Mouse (Mus musculus) neural tube, embryonic 14.5 days (tissue): ENCODE results near the gene Stk39. TPM values are rescaled to one million over a fixed set of nuclear protein-coding genes. Genes with fewer than 3 reads are reported as not detected.

Experiments
- ATAC-seq: fragments of 200-750 bp; cut with Nextera tagmentation; 2 replicates; pipeline ENCODE4 v1.8.0; 2017; ENCODE audit warnings: low read depth, mild to moderate bottlenecking, moderate TSS enrichment, moderate library complexity
- H3K27ac ChIP-seq: fragments of 300-500 bp; sonication (generic); 2 replicates; pipeline ENCODE4 v1.5.1; 2014; ENCODE audit warnings: low read depth, mild to moderate bottlenecking, control low read depth, low read length, moderate library complexity, mixed read lengths
- H3K27me3 ChIP-seq: fragments of 300-500 bp; sonication (generic); 2 replicates; pipeline ENCODE4 v1.6.1; 2014; ENCODE audit warnings: low read length; ENCODE audit not compliant: control insufficient read depth, insufficient read depth
- H3K36me3 ChIP-seq: fragments of 300-500 bp; sonication (generic); 2 replicates; pipeline ENCODE4 v1.6.1; 2014; ENCODE audit warnings: low read length, mixed read lengths; ENCODE audit not compliant: control insufficient read depth, insufficient read depth
- H3K4me1 ChIP-seq: fragments of 300-500 bp; sonication (generic); 2 replicates; pipeline ENCODE4 v1.6.1; 2014; ENCODE audit warnings: low read length; ENCODE audit not compliant: control insufficient read depth, insufficient read depth
- H3K4me2 ChIP-seq: fragments of 300-500 bp; sonication (generic); 2 replicates; pipeline ENCODE4 v1.6.1; 2014; ENCODE audit warnings: mild to moderate bottlenecking, low read depth, low read length, control low read depth
- H3K4me3 ChIP-seq: fragments of 300-500 bp; sonication (generic); 2 replicates; pipeline ENCODE4 v1.5.1; 2014; ENCODE audit warnings: low read depth, low read length, control low read depth, mixed read lengths
- H3K9ac ChIP-seq: fragments of 300-500 bp; sonication (generic); replicated peaks from 2 replicates; pipeline ENCODE4 v1.6.1; 2014; ENCODE audit warnings: low read depth, mild to moderate bottlenecking, control low read depth, low read length, mixed read lengths
- H3K9me3 ChIP-seq: fragments of 300-500 bp; sonication (generic); 2 replicates; pipeline ENCODE4 v1.6.1; 2016; ENCODE audit warnings: low read length; ENCODE audit not compliant: control insufficient read depth
- WGBS: fragments of 180-500 bp; shearing (Covaris S2); extraction: QIAGEN DNeasy Blood & Tissue Kit; methylation state at CpG from one replicate; pipeline ENCODE4 v1.1.7; 2014; 5-methylcytosine and 5-hydroxymethylcytosine counted together
- polyA plus RNA-seq: library from polyadenylated mRNA; unstranded; fragments of >200 nt; fragmentation: Nextera tagmentation; extraction: Ambion mirVana; gene quantifications from 2 replicates; pipeline ENCODE4 v1.2.1, GENCODE M21; 2014

The Stk39 gene
- polyA plus RNA-seq, 1 experiment from 2014 or later = 37.0 TPM

GRCm38 (mm10) chr2:68370326-68370725, 101.7 kb downstream of the Stk39 start:
- H3K27ac ChIP-seq = no peak overlapping the region
- ATAC-seq = no peak
- WGBS = 49% methylated on average over 5 of the region's 5 CpGs

GRCm38 (mm10) chr2:68369080-68369479, 103.0 kb downstream of the Stk39 start:
- H3K9ac ChIP-seq = no peak overlapping the region
- no peaks in the 10 kb centered on the region for H3K9me3 ChIP-seq
- no peaks in the 10 kb centered on the region for H3K27me3 ChIP-seq
- no peak for ATAC-seq
- no peaks in the 10 kb centered on the region for H3K36me3 ChIP-seq
- H3K4me1 ChIP-seq = peaks cover 4% of the 10 kb centered on the region; the same call in 1 of the 2 replicates
- WGBS = 58% methylated on average over 6 of the region's 6 CpGs
- no peak overlapping the region for H3K27ac ChIP-seq
- H3K4me2 ChIP-seq = no peak overlapping the region
- no peak overlapping the region for H3K4me3 ChIP-seq

More at GRCm38 (mm10) chr2:68370326-68370725, 101.7 kb downstream of the Stk39 start:
- H3K27me3 ChIP-seq = no peaks in the 10 kb centered on the region
- H3K4me2 ChIP-seq = no peak overlapping the region
- H3K36me3 ChIP-seq = no peaks in the 10 kb centered on the region
- H3K4me1 ChIP-seq = peaks cover 4% of the 10 kb centered on the region; the same call in 1 of the 2 replicates
- no peaks in the 10 kb centered on the region for H3K9me3 ChIP-seq
- H3K9ac ChIP-seq = no peak overlapping the region
- H3K4me3 ChIP-seq = no peak overlapping the region

GRCm38 (mm10) chr2:68367944-68368343, 104.1 kb downstream of the Stk39 start:
- Histone ChIP-seq H3K4me1 (peaks cover 4% of the 10 kb centered on the region; the same call in 1 of the 2 replicates), H3K9ac (no peak overlapping the region), H3K27me3 (no peaks in the 10 kb centered on the region), H3K27ac (no peak overlapping the region), H3K4me2 (no peak overlapping the region), H3K4me3 (no peak overlapping the region), H3K9me3 (no peaks in the 10 kb centered on the region), H3K36me3 (no peaks in the 10 kb centered on the region)
- 34% methylated on average over 13 of the region's 13 CpGs for WGBS
- ATAC-seq = peak; percentile 31; the same call in 1 of the 2 replicates

GRCm38 (mm10) chr2:68366897-68367193, 105.2 kb downstream of the Stk39 start:
- Histone ChIP-seq H3K4me2 (no peak overlapping the region), H3K4me1 (peaks cover 4% of the 10 kb centered on the region; the same call in 1 of the 2 replicates), H3K36me3 (no peaks in the 10 kb centered on the region), H3K4me3 (no peak overlapping the region), H3K9ac (no peak overlapping the region), H3K27ac (no peak overlapping the region), H3K9me3 (no peaks in the 10 kb centered on the region), H3K27me3 (no peaks in the 10 kb centered on the region)
- ATAC-seq = 0 out of 2 replicates have a peak, but pooled peaks have one; percentile 23
- 7% methylated on average over 5 of the region's 5 CpGs for WGBS

GRCm38 (mm10) chr2:68366091-68366896, 105.8 kb downstream of the Stk39 start:
- Histone ChIP-seq H3K27ac (no peak overlapping the region), H3K9ac (no peak overlapping the region), H3K9me3 (no peaks in the 10 kb centered on the region), H3K27me3 (no peaks in the 10 kb centered on the region), H3K4me1 (peaks cover 4% of the 10 kb centered on the region; the same call in 1 of the 2 replicates), H3K36me3 (no peaks in the 10 kb centered on the region), H3K4me3 (0 out of 2 replicates have a peak overlapping the region, but pooled peaks have one; percentile 6), H3K4me2 (peak overlapping the region; percentile 29)
- ATAC-seq = no peak
- WGBS = 6% methylated on average over 18 of the region's 18 CpGs

GRCm38 (mm10) chr2:68365504-68365903, 106.6 kb downstream of the Stk39 start:
- H3K36me3 ChIP-seq = no peaks in the 10 kb centered on the region
- 30% methylated on average over 7 of the region's 7 CpGs for WGBS
- H3K9ac ChIP-seq = no peak overlapping the region

GRCm38 (mm10) chr2:68364181-68364900, 107.7 kb downstream of the Stk39 start:
- H3K27ac ChIP-seq = no peak overlapping the region
- H3K4me1 ChIP-seq = peaks cover 4% of the 10 kb centered on the region; the same call in 1 of the 2 replicates
- H3K4me2 ChIP-seq = no peak overlapping the region
- WGBS = 15% methylated on average over 12 of the region's 12 CpGs
- ATAC-seq = peak; percentile 45; the same call in 1 of the 2 replicates
- no peak overlapping the region for H3K4me3 ChIP-seq
- H3K27me3 ChIP-seq = no peaks in the 10 kb centered on the region
- no peak overlapping the region for H3K9ac ChIP-seq
- H3K9me3 ChIP-seq = no peaks in the 10 kb centered on the region
- H3K36me3 ChIP-seq = no peaks in the 10 kb centered on the region

More at GRCm38 (mm10) chr2:68365504-68365903, 106.6 kb downstream of the Stk39 start:
- Histone ChIP-seq H3K4me1 (peaks cover 4% of the 10 kb centered on the region; the same call in 1 of the 2 replicates), H3K4me3 (no peak overlapping the region), H3K9me3 (no peaks in the 10 kb centered on the region), H3K4me2 (0 out of 2 replicates have a peak overlapping the region, but pooled peaks have one; percentile 29), H3K27me3 (no peaks in the 10 kb centered on the region), H3K27ac (no peak overlapping the region)
- no peak for ATAC-seq

GRCm38 (mm10) chr2:68363159-68363558, 108.9 kb downstream of the Stk39 start:
- Histone ChIP-seq H3K4me2 (no peak overlapping the region), H3K36me3 (no peaks in the 10 kb centered on the region), H3K4me1 (peaks cover 4% of the 10 kb centered on the region; the same call in 1 of the 2 replicates), H3K27me3 (no peaks in the 10 kb centered on the region), H3K9me3 (no peaks in the 10 kb centered on the region), H3K27ac (no peak overlapping the region), H3K9ac (no peak overlapping the region), H3K4me3 (no peak overlapping the region)
- WGBS = 69% methylated on average over 4 of the region's 4 CpGs
- no peak for ATAC-seq

- Histone ChIP-seq H3K27me3 (no peaks in the 10 kb centered on the region), H3K9ac (no peak overlapping the region), H3K4me2 (no peak overlapping the region), H3K36me3 (no peaks in the 10 kb centered on the region), H3K27ac (no peak overlapping the region), H3K4me1 (peaks cover 2% of the 10 kb centered on the region; the same call in 1 of the 2 replicates), H3K4me3 (no peak overlapping the region), H3K9me3 (no peaks in the 10 kb centered on the region)
- ATAC-seq = no peak
- 27% methylated on average over 5 of the region's 5 CpGs for WGBS
Measured at GRCm38 (mm10) chr2:68361701-68362100, 110.4 kb downstream of the Stk39 start.
